ENCODE assay signal across 9 mouse cellular contexts in the genomic region with DNA sequence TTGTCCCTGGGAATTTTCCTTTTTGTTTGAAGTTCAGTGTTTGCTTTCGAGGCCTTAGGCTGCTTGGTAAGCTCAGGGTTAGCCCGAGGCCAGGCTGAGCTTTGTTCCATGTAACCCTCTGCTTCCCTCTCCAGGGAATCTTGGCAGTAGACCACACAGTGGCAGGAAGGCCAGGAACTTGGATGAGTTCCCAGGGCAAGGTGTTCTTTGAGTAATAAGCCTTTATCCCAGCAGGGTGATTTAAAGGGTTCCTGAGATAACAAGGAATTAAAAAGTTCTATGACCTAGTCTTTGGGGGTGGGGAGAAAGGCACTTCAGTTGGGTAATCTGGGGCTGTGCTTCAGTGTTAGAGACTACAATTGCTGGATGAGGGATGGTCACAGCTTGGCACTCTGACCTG. TPM values are rescaled to one million over a fixed set of nuclear protein-coding genes. Genes with fewer than 3 reads are reported as not detected.
DNase-seq lines count a peak whose midpoint lies in the region; ATAC-seq and TF ChIP-seq lines count a peak whose summit lies in the region.
"Had no signal": no experiment of that assay in that cellular context is flagged by ENCODE, and none has a peak within 500 bp of the region (broad histone marks: within the 10 kb centered on the region; RNA-seq: fewer than 3 reads in every experiment).

No protein-coding gene starts in this region.

- H3K79me2 ChIP-seq in heart, adult 2 months (replicated peaks; ENCODE audit: control insufficient read depth, insufficient read depth, low read length): 0 out of 2 replicates have a peak, but pooled peaks cover 1% of the 10 kb centered on the region

- WGBS in heart, adult 2 months: 9% methylated on average over 2 of the region's 2 CpGs
- 15% methylated on average over 2 of the region's 2 CpGs for WGBS in large intestine, adult 2 months
- 34% methylated on average over 2 of the region's 2 CpGs for WGBS in stomach, postnatal 0 days
- 79% methylated on average over 2 of the region's 2 CpGs for WGBS in forebrain, embryonic 10.5 days
- 85% methylated on average over 2 of the region's 2 CpGs for WGBS in hindbrain, embryonic 10.5 days
- WGBS in hindbrain, embryonic 13.5 days: 71% methylated on average over 2 of the region's 2 CpGs

- peak; percentile 96 for TF ChIP-seq EP300 in heart, adult 2 months (IDR thresholded peaks at IDR 0.05; ENCODE audit: insufficient read depth, low read depth, low read length)
- TF ChIP-seq EP300 in stomach, postnatal 0 days (optimal IDR thresholded peaks at IDR 0.05): peak; percentile 76

- no peaks in the 10 kb centered on the region for H3K27me3 ChIP-seq in heart, adult 2 months (ENCODE audit: control insufficient read depth, insufficient read depth, low read length)
- no peaks in the 10 kb centered on the region for H3K27me3 ChIP-seq in stomach, postnatal 0 days (ENCODE audit: control insufficient read depth, insufficient read depth, low read length)
- H3K27me3 ChIP-seq in forebrain, embryonic 10.5 days (ENCODE audit: poor library complexity, severe bottlenecking): no peaks in the 10 kb centered on the region
- no peaks in the 10 kb centered on the region for H3K27me3 ChIP-seq in hindbrain, embryonic 10.5 days (ENCODE audit: insufficient read depth, poor library complexity, severe bottlenecking)
- H3K27me3 ChIP-seq in hindbrain, embryonic 13.5 days: no peaks in the 10 kb centered on the region

- TF ChIP-seq POLR2A in heart, adult 2 months (IDR thresholded peaks at IDR 0.05; ENCODE audit: insufficient read depth, low read depth, low read length): 0 out of 2 replicates have a peak, but pooled peaks have one; percentile 41

- no peak for TF ChIP-seq CTCF in heart, adult 2 months (IDR thresholded peaks at IDR 0.05)
- TF ChIP-seq CTCF in stomach, postnatal 0 days (IDR thresholded peaks at IDR 0.05; ENCODE audit: low read depth): no peak

- H3K4me1 ChIP-seq in heart, adult 2 months (ENCODE audit: control insufficient read depth, insufficient read depth, low read length): peaks cover 16% of the 10 kb centered on the region
- no peaks in the 10 kb centered on the region for H3K4me1 ChIP-seq in stomach, postnatal 0 days (replicated peaks; ENCODE audit: control insufficient read depth, insufficient read depth)
- peaks cover 13% of the 10 kb centered on the region for H3K4me1 ChIP-seq in forebrain, embryonic 10.5 days
- H3K4me1 ChIP-seq in hindbrain, embryonic 10.5 days (replicated peaks): peaks cover 10% of the 10 kb centered on the region
- H3K4me1 ChIP-seq in hindbrain, embryonic 13.5 days (replicated peaks): peaks cover 27% of the 10 kb centered on the region

- ATAC-seq in stomach, postnatal 0 days (ENCODE audit: low FRiP score, low TSS enrichment): peak; percentile 74
- ATAC-seq in hindbrain, embryonic 13.5 days (ENCODE audit: low FRiP score): no peak

- intact Hi-C loops in heart, adult 2 months (cut with DNase I): loop anchor here (2.0 kb wide), 1 partner anchor 18 kb away; a partner anchor contains a TSS

- no peaks in the 10 kb centered on the region for H3K9me3 ChIP-seq in stomach, postnatal 0 days (ENCODE audit: control insufficient read depth, low read length)
- no peaks in the 10 kb centered on the region for H3K9me3 ChIP-seq in forebrain, embryonic 10.5 days
- H3K9me3 ChIP-seq in hindbrain, embryonic 10.5 days: no peaks in the 10 kb centered on the region
- no peaks in the 10 kb centered on the region for H3K9me3 ChIP-seq in hindbrain, embryonic 13.5 days

- H3K36me3 ChIP-seq in heart, adult 2 months (ENCODE audit: control insufficient read depth, insufficient read depth, low read length): peaks cover 36% of the 10 kb centered on the region
- peaks cover 8% of the 10 kb centered on the region for H3K36me3 ChIP-seq in stomach, postnatal 0 days (ENCODE audit: control insufficient read depth, insufficient read depth, low read length)
- peaks cover 74% of the 10 kb centered on the region for H3K36me3 ChIP-seq in forebrain, embryonic 10.5 days (replicated peaks)
- peaks cover 68% of the 10 kb centered on the region for H3K36me3 ChIP-seq in hindbrain, embryonic 10.5 days
- H3K36me3 ChIP-seq in hindbrain, embryonic 13.5 days: peaks cover 49% of the 10 kb centered on the region

- peak; percentile 76 for DNase-seq in testis, postnatal 14 days (ENCODE audit: low spot score)
- no peak for DNase-seq in testis, postnatal 10 days (ENCODE audit: low spot score)
- peak; percentile 67 to 85 for DNase-seq in heart, adult 2 months
- DNase-seq in large intestine, adult 2 months (ENCODE audit: low read depth, low spot score): peak; percentile 92
- DNase-seq in stomach, postnatal 0 days (ENCODE audit: low spot score): peak; percentile 87
- DNase-seq in forebrain, embryonic 10.5 days (ENCODE audit: extremely low spot score, low spot score): no peak
- no peak for DNase-seq in hindbrain, embryonic 10.5 days (ENCODE audit: low spot score)

- no peak overlapping the region for H3K9ac ChIP-seq in heart, adult 2 months (ENCODE audit: low read depth, low read length)
- no peak overlapping the region for H3K9ac ChIP-seq in stomach, postnatal 0 days (ENCODE audit: low read length)
- H3K9ac ChIP-seq in hindbrain, embryonic 13.5 days: no peak overlapping the region

- no peak overlapping the region for H3K4me2 ChIP-seq in stomach, postnatal 0 days (replicated peaks; ENCODE audit: low read depth)
- H3K4me2 ChIP-seq in hindbrain, embryonic 13.5 days: no peak overlapping the region

- H3K4me3 ChIP-seq in heart, adult 2 months: no peak overlapping the region
- no peak overlapping the region for H3K4me3 ChIP-seq in stomach, postnatal 0 days (ENCODE audit: low read depth, low read length)
- no peak overlapping the region for H3K4me3 ChIP-seq in forebrain, embryonic 10.5 days
- no peak overlapping the region for H3K4me3 ChIP-seq in hindbrain, embryonic 10.5 days
- no peak overlapping the region for H3K4me3 ChIP-seq in hindbrain, embryonic 13.5 days

- peak overlapping the region; percentile 77 for H3K27ac ChIP-seq in heart, adult 2 months
- peak overlapping the region; percentile 31; the same call in 1 of the 2 replicates for H3K27ac ChIP-seq in stomach, postnatal 0 days (replicated peaks)
- H3K27ac ChIP-seq in forebrain, embryonic 10.5 days: no peak overlapping the region
- H3K27ac ChIP-seq in hindbrain, embryonic 10.5 days: no peak overlapping the region
- H3K27ac ChIP-seq in hindbrain, embryonic 13.5 days: no peak overlapping the region

RNA-seq across cellular contexts. Expression of a gene that starts 4.5 kb away (rescaled TPM):
- total RNA-seq in heart, adult 2 months (2021): 100 to 1,000 TPM; 609 to 707 TPM
- 755 and 759 TPM in 2 replicates for polyA plus RNA-seq in heart, adult 2 months (2012; rRNA removed)
- 365 and 370 TPM in 2 replicates for polyA plus RNA-seq in large intestine, adult 2 months (2012; rRNA removed)
- polyA plus RNA-seq in stomach, postnatal 0 days (2015; fragmentation: Nextera tagmentation; extraction: Ambion mirVana): 497 TPM in 2 replicates
- 439 and 441 TPM in 2 replicates for polyA plus RNA-seq in forebrain, embryonic 10.5 days (2016; fragmentation: Nextera tagmentation; extraction: Ambion mirVana)
- 517 and 544 TPM in 2 replicates for polyA plus RNA-seq in hindbrain, embryonic 10.5 days (2016; fragmentation: Nextera tagmentation; extraction: Ambion mirVana)
- 497 and 540 TPM in 2 replicates for polyA plus RNA-seq in hindbrain, embryonic 13.5 days (2015; fragmentation: Nextera tagmentation; extraction: Ambion mirVana)

RNA-seq across cellular contexts. Expression of a gene that starts 4.5 kb away (rescaled TPM):
- 100 to 1,000 TPM; 683 to 757 TPM for total RNA-seq in heart, adult 2 months (2021)
- 329 and 480 TPM in 2 replicates for polyA plus RNA-seq in heart, adult 2 months (2012; rRNA removed)
- polyA plus RNA-seq in large intestine, adult 2 months (2012; rRNA removed): 844 and 888 TPM in 2 replicates
- polyA plus RNA-seq in stomach, postnatal 0 days (2015; fragmentation: Nextera tagmentation; extraction: Ambion mirVana): 1,008 and 1,055 TPM in 2 replicates
- polyA plus RNA-seq in forebrain, embryonic 10.5 days (2016; fragmentation: Nextera tagmentation; extraction: Ambion mirVana): 848 and 864 TPM in 2 replicates
- polyA plus RNA-seq in hindbrain, embryonic 10.5 days (2016; fragmentation: Nextera tagmentation; extraction: Ambion mirVana): 712 and 835 TPM in 2 replicates
- 683 and 734 TPM in 2 replicates for polyA plus RNA-seq in hindbrain, embryonic 13.5 days (2015; fragmentation: Nextera tagmentation; extraction: Ambion mirVana)

RNA-seq across cellular contexts. Expression of a gene that starts 14.0 kb away (rescaled TPM):
- 10 to 100 TPM; 27.8 to 34.3 TPM for total RNA-seq in heart, adult 2 months (2021)
- 36.1 and 46.9 TPM in 2 replicates for polyA plus RNA-seq in heart, adult 2 months (2012; rRNA removed)
- 22.0 and 27.3 TPM in 2 replicates for polyA plus RNA-seq in large intestine, adult 2 months (2012; rRNA removed)
- 32.7 and 38.2 TPM in 2 replicates for polyA plus RNA-seq in stomach, postnatal 0 days (2015; fragmentation: Nextera tagmentation; extraction: Ambion mirVana)
- polyA plus RNA-seq in forebrain, embryonic 10.5 days (2016; fragmentation: Nextera tagmentation; extraction: Ambion mirVana): 86.6 and 89.0 TPM in 2 replicates
- 87.7 and 91.8 TPM in 2 replicates for polyA plus RNA-seq in hindbrain, embryonic 10.5 days (2016; fragmentation: Nextera tagmentation; extraction: Ambion mirVana)
- polyA plus RNA-seq in hindbrain, embryonic 13.5 days (2015; fragmentation: Nextera tagmentation; extraction: Ambion mirVana): 59.0 and 60.3 TPM in 2 replicates

RNA-seq across cellular contexts. Expression of a gene that starts 18.6 kb away (rescaled TPM):
- total RNA-seq in heart, adult 2 months (2021): 10 to 100 TPM; 54.6 to 61.0 TPM
- polyA plus RNA-seq in heart, adult 2 months (2012; rRNA removed): 139 and 168 TPM in 2 replicates
- 19.7 and 22.0 TPM in 2 replicates for polyA plus RNA-seq in large intestine, adult 2 months (2012; rRNA removed)
- 17.1 and 20.3 TPM in 2 replicates for polyA plus RNA-seq in stomach, postnatal 0 days (2015; fragmentation: Nextera tagmentation; extraction: Ambion mirVana)
- 22.7 and 27.9 TPM in 2 replicates for polyA plus RNA-seq in forebrain, embryonic 10.5 days (2016; fragmentation: Nextera tagmentation; extraction: Ambion mirVana)
- 26.2 and 28.5 TPM in 2 replicates for polyA plus RNA-seq in hindbrain, embryonic 10.5 days (2016; fragmentation: Nextera tagmentation; extraction: Ambion mirVana)
- polyA plus RNA-seq in hindbrain, embryonic 13.5 days (2015; fragmentation: Nextera tagmentation; extraction: Ambion mirVana): 37.4 and 40.5 TPM in 2 replicates

RNA-seq across cellular contexts. Expression of a gene that starts 44.7 kb away (rescaled TPM):
- total RNA-seq in heart, adult 2 months (2021): not detected
- not detected in 2 replicates for polyA plus RNA-seq in heart, adult 2 months (2012; rRNA removed)
- polyA plus RNA-seq in large intestine, adult 2 months (2012; rRNA removed): not detected in 2 replicates
- polyA plus RNA-seq in stomach, postnatal 0 days (2015; fragmentation: Nextera tagmentation; extraction: Ambion mirVana): not detected in 2 replicates
- polyA plus RNA-seq in forebrain, embryonic 10.5 days (2016; fragmentation: Nextera tagmentation; extraction: Ambion mirVana): not detected in 2 replicates
- not detected in 2 replicates for polyA plus RNA-seq in hindbrain, embryonic 10.5 days (2016; fragmentation: Nextera tagmentation; extraction: Ambion mirVana)
- polyA plus RNA-seq in hindbrain, embryonic 13.5 days (2015; fragmentation: Nextera tagmentation; extraction: Ambion mirVana): not detected in 2 replicates
- polyA plus RNA-seq: neural tube, embryonic 11.5 days had no signal

Comparison
In these comparisons a context has a peak if more than half of its experiments do, and no peak if none do; other contexts are left out.
1. DNase-seq: peak in testis, postnatal 14 days (single experiment), heart, adult 2 months (2 of 2), large intestine, adult 2 months (single experiment) and stomach, postnatal 0 days (single experiment); none in testis, postnatal 10 days (single experiment), forebrain, embryonic 10.5 days (single experiment) and hindbrain, embryonic 10.5 days (single experiment).
2. H3K27ac ChIP-seq: peak in heart, adult 2 months (single experiment) and stomach, postnatal 0 days (single experiment); none in forebrain, embryonic 10.5 days (single experiment), hindbrain, embryonic 10.5 days (single experiment) and hindbrain, embryonic 13.5 days (single experiment).